Mouse (Mus musculus): ENCODE measurements around the gene Mef2b. TPM values are rescaled to one million over a fixed set of nuclear protein-coding genes. Genes with fewer than 3 reads are reported as not detected.

Gene Mef2b
- total and polyA plus RNA-seq, 2 experiments from 2014 or later = 0.20 TPM; not detected in 1

- Histone ChIP-seq H3K9ac (replicated peaks; ENCODE audit: low read depth, low read length) (no peak overlapping the region), H3K27me3 (ENCODE audit: control insufficient read depth, insufficient read depth, low read length) (peaks cover 17% of the 10 kb centered on the region), H3K4me1 (ENCODE audit: control insufficient read depth, insufficient read depth) (peaks cover 12% of the 10 kb centered on the region), H3K36me3 (replicated peaks; ENCODE audit: control insufficient read depth, insufficient read depth, low read length) (no peaks in the 10 kb centered on the region), H3K27ac (ENCODE audit: low read depth) (no peak overlapping the region), H3K4me3 (ENCODE audit: low read depth, low read length) (no peak overlapping the region), H3K9me3 (replicated peaks; ENCODE audit: control insufficient read depth, low read length) (no peaks in the 10 kb centered on the region), H3K4me2 (ENCODE audit: low read depth, low read length) (no peak overlapping the region)
- DNase-seq (ENCODE audit: low spot score) = no peak
- 62% methylated on average over 8 of the region's 8 CpGs for WGBS
- no peak for ATAC-seq (ENCODE audit: insufficient read depth, low read depth)
- TF ChIP-seq CTCF (IDR thresholded peaks at IDR 0.05; ENCODE audit: low read depth) = no peak
- no peak for TF ChIP-seq EP300 (IDR thresholded peaks at IDR 0.05; ENCODE audit: low read depth)
Observed at GRCm38 (mm10) chr8:70124992-70125391, 14.5 kb upstream of the Mef2b start.

- Histone ChIP-seq H3K36me3 (replicated peaks; ENCODE audit: control insufficient read depth, insufficient read depth, low read length) (peaks cover 5% of the 10 kb centered on the region), H3K4me3 (ENCODE audit: low read depth, low read length) (no peak overlapping the region), H3K27ac (ENCODE audit: low read depth) (peak overlapping the region; percentile 82), H3K4me2 (ENCODE audit: low read depth, low read length) (no peak overlapping the region), H3K9ac (replicated peaks; ENCODE audit: low read depth, low read length) (no peak overlapping the region), H3K4me1 (ENCODE audit: control insufficient read depth, insufficient read depth) (peaks cover 29% of the 10 kb centered on the region), H3K9me3 (replicated peaks; ENCODE audit: control insufficient read depth, low read length) (no peaks in the 10 kb centered on the region), H3K27me3 (ENCODE audit: control insufficient read depth, insufficient read depth, low read length) (no peaks in the 10 kb centered on the region)
- DNase-seq (ENCODE audit: low spot score) (peak; percentile 84), ATAC-seq (ENCODE audit: insufficient read depth, low read depth) (peak; percentile 70)
- TF ChIP-seq EP300 (IDR thresholded peaks at IDR 0.05; ENCODE audit: low read depth) (no peak), CTCF (IDR thresholded peaks at IDR 0.05; ENCODE audit: low read depth) (no peak)
- 32% methylated on average over 3 of the region's 3 CpGs for WGBS
Observed at GRCm38 (mm10) chr8:70128435-70128834, 11.1 kb upstream of the Mef2b start.

DNA sequence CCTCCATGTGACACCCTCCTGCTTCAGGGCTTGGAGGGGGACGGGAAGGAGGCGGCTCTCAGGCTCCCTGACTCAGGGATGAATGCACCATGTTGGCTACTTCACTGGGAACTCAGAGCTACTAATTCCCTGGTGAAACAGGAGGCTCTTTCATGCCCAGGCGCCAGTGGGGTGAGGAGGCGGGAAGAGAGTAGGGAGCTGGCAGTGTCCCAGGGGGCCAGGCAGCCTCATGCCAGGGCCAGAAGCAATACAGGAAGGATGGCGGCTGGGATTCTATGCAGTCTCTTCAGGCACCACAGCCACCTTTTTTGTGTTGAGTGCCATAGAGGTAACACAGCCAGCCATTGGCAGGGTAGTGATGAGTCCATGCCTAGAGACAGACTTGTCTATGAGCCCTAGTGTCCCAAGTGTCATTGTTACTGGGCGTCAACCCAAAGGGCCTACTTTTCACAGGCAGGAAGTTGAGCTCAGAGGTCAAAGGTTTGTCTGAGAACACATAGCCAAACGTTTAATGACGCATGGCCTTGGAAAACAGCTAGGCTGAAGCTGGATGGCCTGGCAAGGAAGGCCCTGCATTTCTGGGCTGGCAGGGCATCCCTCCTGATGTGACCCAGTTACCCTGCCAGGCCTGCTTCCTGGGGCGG is 10.1 kb upstream of the Mef2b start:
- peak overlapping the region; percentile 82 for H3K27ac ChIP-seq (ENCODE audit: low read depth)
- H3K36me3 ChIP-seq (replicated peaks; ENCODE audit: control insufficient read depth, insufficient read depth, low read length) = peaks cover 15% of the 10 kb centered on the region
- no peak overlapping the region for H3K9ac ChIP-seq (replicated peaks; ENCODE audit: low read depth, low read length)
- no peaks in the 10 kb centered on the region for H3K9me3 ChIP-seq (replicated peaks; ENCODE audit: control insufficient read depth, low read length)
- no peak for TF ChIP-seq CTCF (IDR thresholded peaks at IDR 0.05; ENCODE audit: low read depth)
- no peak for TF ChIP-seq EP300 (IDR thresholded peaks at IDR 0.05; ENCODE audit: low read depth)
- 47% methylated on average over 9 of the region's 9 CpGs for WGBS
- H3K4me3 ChIP-seq (ENCODE audit: low read depth, low read length) = no peak overlapping the region
- H3K4me2 ChIP-seq (ENCODE audit: low read depth, low read length) = no peak overlapping the region
- DNase-seq (ENCODE audit: low spot score) (no peak), ATAC-seq (ENCODE audit: insufficient read depth, low read depth) (no peak; the same call in 1 of the 2 replicates)
- peaks cover 29% of the 10 kb centered on the region for H3K4me1 ChIP-seq (ENCODE audit: control insufficient read depth, insufficient read depth)
- no peaks in the 10 kb centered on the region for H3K27me3 ChIP-seq (ENCODE audit: control insufficient read depth, insufficient read depth, low read length)

DNA sequence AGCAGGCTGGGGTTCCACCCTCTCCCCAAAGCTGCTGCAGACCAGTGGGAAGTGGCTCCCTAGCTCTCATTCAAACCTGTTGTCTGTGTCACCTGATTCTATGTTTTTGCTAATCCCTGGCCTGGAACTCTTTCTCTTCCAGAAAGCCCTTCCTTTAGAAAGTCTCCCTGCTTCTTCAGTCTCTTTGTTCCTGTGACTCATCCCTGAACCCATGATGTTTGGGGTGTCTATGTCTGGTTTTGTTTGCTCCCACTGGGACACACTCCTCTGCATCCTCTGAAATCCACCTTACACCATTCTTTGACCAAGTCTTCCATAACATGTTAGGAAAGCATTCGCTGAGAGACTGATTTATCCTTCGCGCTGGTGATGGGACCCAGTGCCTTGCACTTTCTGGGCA is 9.4 kb upstream of the Mef2b start:
- 82% methylated on average over 3 of the region's 3 CpGs for WGBS
- no peak overlapping the region for H3K4me3 ChIP-seq (ENCODE audit: low read depth, low read length)
- peak overlapping the region; percentile 82 for H3K27ac ChIP-seq (ENCODE audit: low read depth)
- TF ChIP-seq EP300 (IDR thresholded peaks at IDR 0.05; ENCODE audit: low read depth) (no peak), CTCF (IDR thresholded peaks at IDR 0.05; ENCODE audit: low read depth) (no peak)
- no peak for DNase-seq (ENCODE audit: low spot score)
- H3K9me3 ChIP-seq (replicated peaks; ENCODE audit: control insufficient read depth, low read length) = no peaks in the 10 kb centered on the region
- ATAC-seq (ENCODE audit: insufficient read depth, low read depth) = no peak
- no peaks in the 10 kb centered on the region for H3K27me3 ChIP-seq (ENCODE audit: control insufficient read depth, insufficient read depth, low read length)
- H3K9ac ChIP-seq (replicated peaks; ENCODE audit: low read depth, low read length) = no peak overlapping the region
- H3K4me1 ChIP-seq (ENCODE audit: control insufficient read depth, insufficient read depth) = peaks cover 29% of the 10 kb centered on the region
- peaks cover 22% of the 10 kb centered on the region for H3K36me3 ChIP-seq (replicated peaks; ENCODE audit: control insufficient read depth, insufficient read depth, low read length)
- H3K4me2 ChIP-seq (ENCODE audit: low read depth, low read length) = no peak overlapping the region

- H3K9me3 ChIP-seq (replicated peaks; ENCODE audit: control insufficient read depth, low read length) = no peaks in the 10 kb centered on the region
- ATAC-seq (ENCODE audit: insufficient read depth, low read depth) (peak; percentile 76), DNase-seq (ENCODE audit: low spot score) (peak; percentile 82)
- WGBS = under 1% methylated on average over 37 of the region's 37 CpGs
- H3K4me1 ChIP-seq (ENCODE audit: control insufficient read depth, insufficient read depth) = peaks cover 29% of the 10 kb centered on the region
- H3K4me3 ChIP-seq (ENCODE audit: low read depth, low read length) = peak within 1 kb of the TSS; percentile 65
- peak within 1 kb of the TSS; percentile 82; the same call in 1 of the 2 replicates for H3K27ac ChIP-seq (ENCODE audit: low read depth)
- peak within 1 kb of the TSS; percentile 82 for H3K4me2 ChIP-seq (ENCODE audit: low read depth, low read length)
- peak within 1 kb of the TSS; percentile 65 for H3K9ac ChIP-seq (replicated peaks; ENCODE audit: low read depth, low read length)
- H3K27me3 ChIP-seq (ENCODE audit: control insufficient read depth, insufficient read depth, low read length) = no peaks in the 10 kb centered on the region
- H3K36me3 ChIP-seq (replicated peaks; ENCODE audit: control insufficient read depth, insufficient read depth, low read length) = peaks cover 32% of the 10 kb centered on the region
- 0 out of 2 replicates have a peak, but pooled peaks have one; percentile 0 for TF ChIP-seq CTCF (IDR thresholded peaks at IDR 0.05; ENCODE audit: low read depth)
- no peak for TF ChIP-seq EP300 (IDR thresholded peaks at IDR 0.05; ENCODE audit: low read depth)
Observed at GRCm38 (mm10) chr8:70131166-70131883, 8.2 kb upstream of the Mef2b start, which contains the start of gene Nr2c2ap. Nr2c2ap (plus strand) TSS chr8:70131333.
